Mouse (Mus musculus) MEL (cell line): ENCODE results near the gene Fgfr2. TPM values are rescaled to one million over a fixed set of nuclear protein-coding genes. Genes with fewer than 3 reads are reported as not detected.
A peak's percentile ranks its signal among the peaks of the same experiment; 100 is the strongest.

ENCODE experiments used
- DNase-seq: peaks from one replicate; pipeline ENCODE4 v3.0.0; 2011; ENCODE audit warnings: low read depth, low spot score
- H3K27ac ChIP-seq: 2 replicates; pipeline ENCODE4 v1.5.1; 2012; ENCODE audit warnings: low read depth, mild to moderate bottlenecking, control low read depth, low read length, moderate library complexity; ENCODE audit not compliant: control insufficient read depth
- H3K27me3 ChIP-seq, 2 experiments: fragments of 150-350 bp in 1 of 2; sonication (generic) in 1 of 2; 2 replicates each; pipeline ENCODE4 v1.6.1; 2012; ENCODE audit warnings: low read length in 2 of 2, mild to moderate bottlenecking in 2 of 2, improper control_type of control experiment in 1 of 2, moderate library complexity in 1 of 2; ENCODE audit not compliant: insufficient read depth in 2 of 2, control insufficient read depth in 1 of 2
- H3K36me3 ChIP-seq, 2 experiments: 2 replicates each; pipeline ENCODE4 v1.6.1; 2012 to 2014; ENCODE audit warnings: low read length in 2 of 2, improper control_type of control experiment in 1 of 2, inconsistent platforms in 1 of 2, mild to moderate bottlenecking in 1 of 2; ENCODE audit not compliant: insufficient read depth in 2 of 2, control insufficient read depth in 1 of 2
- H3K4me1 ChIP-seq, 2 experiments: fragments of 150-350 bp in 1 of 2; sonication (generic) in 1 of 2; 2 replicates each; pipeline ENCODE4 v1.6.1; 2012; ENCODE audit warnings: low read length in 2 of 2, improper control_type of control experiment in 1 of 2, mild to moderate bottlenecking in 1 of 2; ENCODE audit not compliant: insufficient read depth in 2 of 2, control insufficient read depth in 1 of 2
- H3K4me3 ChIP-seq, 2 experiments: fragments of 150-350 bp in 1 of 2; sonication (generic) in 1 of 2; 2 replicates each; pipeline ENCODE4 v1.5.1; 2012; ENCODE audit warnings: low read depth in 2 of 2, low read length in 2 of 2, mild to moderate bottlenecking in 2 of 2, moderate library complexity in 2 of 2, control low read depth in 1 of 2, improper control_type of control experiment in 1 of 2; ENCODE audit not compliant: control insufficient read depth in 1 of 2, insufficient read depth in 1 of 2
- H3K79me2 ChIP-seq: 2 replicates; pipeline ENCODE4 v1.6.1; 2012; ENCODE audit warnings: mild to moderate bottlenecking, low read length, moderate library complexity; ENCODE audit not compliant: control insufficient read depth, poor library complexity, insufficient read depth
- H3K9ac ChIP-seq: 2 replicates; pipeline ENCODE4 v1.6.1; 2012; ENCODE audit warnings: low read depth, mild to moderate bottlenecking, control low read depth, low read length, moderate library complexity; ENCODE audit not compliant: control insufficient read depth, poor library complexity, severe bottlenecking
- H3K9me3 ChIP-seq: fragments of 150-350 bp; sonication (generic); replicated peaks from 2 replicates; pipeline ENCODE4 v1.6.1; 2012; ENCODE audit warnings: mild to moderate bottlenecking, low read length, improper control_type of control experiment, moderate library complexity; ENCODE audit not compliant: insufficient read depth
- BHLHE40 ChIP-seq: IDR thresholded peaks from 2 replicates; pipeline ENCODE4 v1.6.1; 2012; ENCODE audit warnings: low read depth, mild to moderate bottlenecking, inconsistent platforms, low read length, improper control_type of control experiment, borderline replicate concordance
- CHD1 ChIP-seq: IDR thresholded peaks from 2 replicates; pipeline ENCODE4 v1.6.1; 2012; ENCODE audit warnings: low read depth, mild to moderate bottlenecking, inconsistent platforms, low read length, improper control_type of control experiment
- CHD2 ChIP-seq: IDR thresholded peaks from 2 replicates; pipeline ENCODE4 v1.6.1; 2011; ENCODE audit warnings: low read length, improper control_type of control experiment
- CTCF ChIP-seq, 3 experiments: IDR thresholded peaks in 2 of 3; conservative IDR thresholded peaks in 1 of 3; 2 replicates each; pipeline ENCODE4 v1.5.1; 2011 to 2012; ENCODE audit warnings: low read length in 3 of 3, low read depth in 2 of 3, mild to moderate bottlenecking in 2 of 3, improper control_type of control experiment in 1 of 3, inconsistent platforms in 1 of 3, mixed read lengths in 1 of 3, moderate library complexity in 1 of 3; ENCODE audit not compliant: control insufficient read depth in 1 of 3, insufficient read depth in 1 of 3, poor library complexity in 1 of 3, severe bottlenecking in 1 of 3
- E2F4 ChIP-seq: IDR thresholded peaks from 2 replicates; pipeline ENCODE4 v1.6.1; 2011; ENCODE audit warnings: low read depth, low read length, improper control_type of control experiment, borderline replicate concordance
- ELF1 ChIP-seq: IDR thresholded peaks from 2 replicates; pipeline ENCODE4 v1.6.1; 2014; ENCODE audit warnings: low read depth, mild to moderate bottlenecking, inconsistent platforms, low read length, improper control_type of control experiment, moderate library complexity
- EP300 ChIP-seq, 2 experiments: IDR thresholded peaks; 2 replicates each; pipeline ENCODE4 v1.6.1; 2011; ENCODE audit warnings: improper control_type of control experiment in 2 of 2, low read length in 2 of 2, low read depth in 1 of 2, mild to moderate bottlenecking in 1 of 2
- HCFC1 ChIP-seq: IDR thresholded peaks from 2 replicates; pipeline ENCODE4 v1.6.1; 2012; ENCODE audit warnings: low read depth, mild to moderate bottlenecking, inconsistent platforms, low read length, improper control_type of control experiment, moderate library complexity
- MAFK ChIP-seq: IDR thresholded peaks from 2 replicates; pipeline ENCODE4 v1.6.1; 2011; ENCODE audit warnings: low read depth, mild to moderate bottlenecking, low read length, improper control_type of control experiment, borderline replicate concordance
- MAX ChIP-seq: IDR thresholded peaks from 2 replicates; pipeline ENCODE4 v1.6.1; 2011; ENCODE audit warnings: low read length, improper control_type of control experiment
- MAZ ChIP-seq: IDR thresholded peaks from 2 replicates; pipeline ENCODE4 v1.6.1; 2012; ENCODE audit warnings: low read depth, mild to moderate bottlenecking, inconsistent platforms, low read length, improper control_type of control experiment
- MXI1 ChIP-seq: IDR thresholded peaks from 2 replicates; pipeline ENCODE4 v1.6.1; 2011; ENCODE audit warnings: mild to moderate bottlenecking, low read depth, low read length, improper control_type of control experiment
- MYC ChIP-seq: IDR thresholded peaks from 2 replicates; pipeline ENCODE4 v1.6.1; 2011; ENCODE audit warnings: low read depth, mild to moderate bottlenecking, low read length, improper control_type of control experiment, moderate library complexity
- NELFE ChIP-seq: IDR thresholded peaks from 2 replicates; pipeline ENCODE4 v1.6.1; 2011; ENCODE audit warnings: low read depth, low read length, improper control_type of control experiment
- NRF1 ChIP-seq: IDR thresholded peaks from 2 replicates; pipeline ENCODE4 v1.6.1; 2014; ENCODE audit warnings: low read depth, mild to moderate bottlenecking, inconsistent platforms, low read length, improper control_type of control experiment, moderate library complexity; ENCODE audit not compliant: poor library complexity, insufficient read depth, severe bottlenecking
- POLR2A ChIP-seq, 2 experiments: IDR thresholded peaks; 2 replicates each; pipeline ENCODE4 v1.6.1; 2011 to 2012; ENCODE audit warnings: low read length in 2 of 2, mild to moderate bottlenecking in 2 of 2, control low read depth in 1 of 2, improper control_type of control experiment in 1 of 2, low read depth in 1 of 2, moderate library complexity in 1 of 2; ENCODE audit not compliant: control insufficient read depth in 1 of 2, insufficient read depth in 1 of 2, poor library complexity in 1 of 2
- SMC3 ChIP-seq: IDR thresholded peaks from 2 replicates; pipeline ENCODE4 v1.6.1; 2011; ENCODE audit warnings: low read depth, low read length, improper control_type of control experiment
- TBP ChIP-seq: IDR thresholded peaks from 2 replicates; pipeline ENCODE4 v1.8.0; 2011; ENCODE audit warnings: low read depth, low read length, improper control_type of control experiment
- TCF12 ChIP-seq: IDR thresholded peaks from 2 replicates; pipeline ENCODE4 v1.6.1; 2014; ENCODE audit warnings: low read depth, mild to moderate bottlenecking, inconsistent platforms, low read length, improper control_type of control experiment, moderate library complexity
- UBTF ChIP-seq: IDR thresholded peaks from 2 replicates; pipeline ENCODE4 v1.6.1; 2012; ENCODE audit warnings: low read depth, mild to moderate bottlenecking, inconsistent platforms, low read length, improper control_type of control experiment, moderate library complexity, borderline replicate concordance; ENCODE audit not compliant: insufficient read depth
- USF1 ChIP-seq: IDR thresholded peaks from 2 replicates; pipeline ENCODE4 v1.6.1; 2014; ENCODE audit warnings: low read depth, mild to moderate bottlenecking, inconsistent platforms, low read length, improper control_type of control experiment, moderate library complexity
- ZKSCAN1 ChIP-seq: IDR thresholded peaks from 2 replicates; pipeline ENCODE4 v1.6.1; 2012; ENCODE audit warnings: low read depth, mild to moderate bottlenecking, inconsistent platforms, low read length, improper control_type of control experiment, moderate library complexity
- ZMIZ1 ChIP-seq: IDR thresholded peaks from 2 replicates; pipeline ENCODE4 v1.6.1; 2012; ENCODE audit warnings: low read depth, mild to moderate bottlenecking, inconsistent platforms, low read length, improper control_type of control experiment, moderate library complexity
- polyA plus RNA-seq, 2 experiments: library from polyadenylated mRNA; stranded (reverse) in 1 of 2; unstranded in 1 of 2; fragments of >175 nt in 1 of 2; fragments of >200 nt in 1 of 2; gene quantifications; 2 replicates each; pipeline versions ENCODE4 v1.2.1 to v1.2.4; 2012; ENCODE audit warnings: low replicate concordance in 2 of 2, low read depth in 1 of 2; ENCODE audit not compliant: insufficient read length in 2 of 2, insufficient read depth in 1 of 2, missing spikeins in 1 of 2
- total RNA-seq: library from RNA; depleted of rRNA; stranded (reverse); fragments of 300-350 nt; gene quantifications from 2 replicates; pipeline ENCODE4 v1.2.3, GENCODE M21; 2012

Fgfr2 gene
- total and polyA plus RNA-seq, 3 experiments = not detected

- TF ChIP-seq TBP (peak; percentile 55; the same call in 1 of the 2 replicates), ELF1 (no peak), CTCF (IDR thresholded peaks at IDR 0.05 in 2 of 3, conservative IDR thresholded peaks at IDR 0.05 in 1 of 3; ENCODE audit: control insufficient read depth in 1 of 3, insufficient read depth in 1 of 3, low read depth in 2 of 3, low read length in 3 of 3, poor library complexity in 1 of 3, severe bottlenecking in 1 of 3) (no peak), USF1 (peak; percentile 99), ZMIZ1 (no peak), NELFE (peak; percentile 33), NRF1 (no peak), HCFC1 (0 out of 2 replicates have a peak, but pooled peaks have one; percentile 22), POLR2A (IDR thresholded peaks at IDR 0.05; ENCODE audit: control insufficient read depth in 1 of 2, insufficient read depth in 1 of 2, low read depth in 1 of 2, low read length in 2 of 2, poor library complexity in 1 of 2) (peak in 1 of 2 experiments; percentile 37; a peak in 1 of 4 replicates), MAZ (no peak), EP300 (IDR thresholded peaks at IDR 0.05; ENCODE audit: low read depth in 1 of 2, low read length in 2 of 2) (peak in 1 of 2 experiments; percentile 4; a peak in 1 of 4 replicates), BHLHE40 (peak; percentile 95)
Measured at GRCm38 (mm10) chr7:130646762-130647139, 2476.4 kb downstream of the Fgfr2 start (continued).

DNA sequence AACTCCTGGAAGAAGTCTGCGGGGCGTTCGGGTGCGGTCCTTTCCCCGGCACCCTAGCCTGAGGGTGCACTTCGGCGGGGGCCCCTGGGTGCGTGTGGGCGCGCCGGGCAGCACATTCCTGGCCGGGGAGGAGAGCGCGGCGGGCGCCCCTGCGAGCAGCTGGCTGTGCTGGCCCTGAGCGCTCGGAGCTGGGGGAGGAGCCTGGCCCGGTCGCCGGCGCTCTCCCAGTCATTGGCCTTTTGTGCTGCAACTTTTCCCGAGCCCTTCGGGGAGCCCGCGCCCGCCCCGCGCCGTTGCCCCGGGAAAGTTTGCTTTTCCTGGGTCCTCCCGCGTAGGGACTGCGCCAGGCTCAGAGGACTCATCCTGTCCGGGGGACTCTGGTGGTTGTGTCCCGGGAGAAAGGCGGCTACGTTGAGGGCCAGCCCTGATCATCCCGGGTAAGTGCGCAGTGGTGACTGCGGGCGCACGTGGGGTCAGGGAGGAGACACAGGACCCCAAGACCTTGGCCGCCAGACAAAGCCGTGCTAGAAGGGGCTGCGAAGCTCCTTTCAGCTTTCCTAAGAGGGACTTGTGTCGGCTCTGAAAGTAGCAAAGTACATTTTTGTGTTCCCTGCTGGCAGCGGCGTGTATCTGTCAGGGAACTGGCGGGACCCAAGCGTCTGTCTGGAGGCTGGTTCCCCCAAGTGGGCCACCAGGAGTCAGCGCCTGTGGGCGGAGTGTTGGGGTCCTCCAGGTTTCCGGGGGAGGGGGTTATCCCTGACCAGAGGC, 2477.0 kb downstream of the Fgfr2 start:
- Histone ChIP-seq H3K9me3 (no peaks in the 10 kb centered on the region), H3K36me3 (peaks cover 0 to 12% of the 10 kb centered on the region in 2 experiments; a peak in 2 of 4 replicates), H3K9ac (peak overlapping the region; percentile 73), H3K79me2 (peaks cover 5% of the 10 kb centered on the region), H3K27ac (peak overlapping the region; percentile 76), H3K4me1 (peaks cover 5 to 13% of the 10 kb centered on the region in 2 experiments; a peak in 3 of 4 replicates), H3K27me3 (no peaks in the 10 kb centered on the region), H3K4me3 (peak overlapping the region; percentile 62 to 87)
- TF ChIP-seq E2F4 = no peak
- TF ChIP-seq CHD2 = no peak
- no peak for TF ChIP-seq BHLHE40
- peak; percentile 54 to 78; a peak in 3 of 4 replicates for TF ChIP-seq POLR2A (IDR thresholded peaks at IDR 0.05; ENCODE audit: control insufficient read depth in 1 of 2, insufficient read depth in 1 of 2, low read depth in 1 of 2, low read length in 2 of 2, poor library complexity in 1 of 2)
- peak; percentile 72 for TF ChIP-seq MXI1
- peak; percentile 51 for TF ChIP-seq NELFE
- TF ChIP-seq MYC = 0 out of 2 replicates have a peak, but pooled peaks have one; percentile 53
- TF ChIP-seq MAZ = peak; percentile 62; the same call in 1 of the 2 replicates
- TF ChIP-seq TCF12 = 0 out of 2 replicates have a peak, but pooled peaks have one; percentile 8
- no peak for TF ChIP-seq SMC3
- 0 out of 2 replicates have a peak, but pooled peaks have one; percentile 45 for TF ChIP-seq CHD1
- no peak for TF ChIP-seq MAX
- TF ChIP-seq UBTF = peak; percentile 73; the same call in 1 of the 2 replicates
- no peak for TF ChIP-seq MAFK
- peak; percentile 6; the same call in 1 of the 2 replicates for TF ChIP-seq HCFC1
- TF ChIP-seq ZKSCAN1 = no peak
- peak; percentile 83 for DNase-seq
